8 mouse cellular contexts compared by ENCODE assay signal in genomic region chr13:108215231-108215780, GRCm38 (mm10). TPM values are rescaled to one million over a fixed set of nuclear protein-coding genes. Genes with fewer than 3 reads are reported as not detected.
DNase-seq lines count a peak whose midpoint lies in the region; ATAC-seq and TF ChIP-seq lines count a peak whose summit lies in the region.

No protein-coding gene starts in this region.

- no peaks in the 10 kb centered on the region for H3K9me3 ChIP-seq in lung, embryonic 15.5 days
- H3K9me3 ChIP-seq in embryonic facial prominence, embryonic 11.5 days (replicated peaks; ENCODE audit: control insufficient read depth, low read length): no peaks in the 10 kb centered on the region
- no peaks in the 10 kb centered on the region for H3K9me3 ChIP-seq in intestine, postnatal 0 days (ENCODE audit: control insufficient read depth)

- peak overlapping the region; percentile 69 for H3K4me3 ChIP-seq in lung, embryonic 15.5 days
- peak overlapping the region; percentile 68 for H3K4me3 ChIP-seq in embryonic facial prominence, embryonic 11.5 days (ENCODE audit: low read depth, low read length)
- peak overlapping the region; percentile 88 for H3K4me3 ChIP-seq in intestine, postnatal 0 days (ENCODE audit: low read depth, low read length)

- H3K27me3 ChIP-seq in lung, embryonic 15.5 days: peaks cover 31% of the 10 kb centered on the region
- peaks cover 20% of the 10 kb centered on the region for H3K27me3 ChIP-seq in embryonic facial prominence, embryonic 11.5 days (ENCODE audit: control insufficient read depth, insufficient read depth, low read length)
- H3K27me3 ChIP-seq in intestine, postnatal 0 days (replicated peaks; ENCODE audit: control insufficient read depth, insufficient read depth, low read length): 0 out of 2 replicates have a peak, but pooled peaks cover 4% of the 10 kb centered on the region

- peaks cover 21% of the 10 kb centered on the region for H3K4me1 ChIP-seq in lung, embryonic 15.5 days
- no peaks in the 10 kb centered on the region for H3K4me1 ChIP-seq in embryonic facial prominence, embryonic 11.5 days (ENCODE audit: control insufficient read depth, insufficient read depth, low read length)
- H3K4me1 ChIP-seq in intestine, postnatal 0 days (replicated peaks; ENCODE audit: control insufficient read depth, insufficient read depth, low read length): no peaks in the 10 kb centered on the region

- intact Hi-C loops in left cerebral cortex, postnatal 14 days (cut with DNase I): no loop called here

- no peak overlapping the region for H3K27ac ChIP-seq in lung, embryonic 15.5 days
- no peak overlapping the region for H3K27ac ChIP-seq in embryonic facial prominence, embryonic 11.5 days (replicated peaks; ENCODE audit: low read depth, low read length)
- H3K27ac ChIP-seq in intestine, postnatal 0 days (ENCODE audit: low read depth, low read length): no peak overlapping the region

- H3K36me3 ChIP-seq in lung, embryonic 15.5 days: no peaks in the 10 kb centered on the region
- H3K36me3 ChIP-seq in embryonic facial prominence, embryonic 11.5 days (replicated peaks; ENCODE audit: control insufficient read depth, insufficient read depth, low read depth, low read length): no peaks in the 10 kb centered on the region
- H3K36me3 ChIP-seq in intestine, postnatal 0 days (ENCODE audit: control insufficient read depth, insufficient read depth): no peaks in the 10 kb centered on the region

- no peak for DNase-seq in lung, postnatal 14 days
- DNase-seq in embryonic facial prominence, embryonic 11.5 days (ENCODE audit: low spot score): peak; percentile 33
- peak; percentile 18 for DNase-seq in mesoderm, embryonic 11.5 days (ENCODE audit: low read depth, low spot score)
- DNase-seq in left cerebral cortex, adult 18-20 months (ENCODE audit: low spot score in 2 of 2): no peak
- DNase-seq in left cerebral cortex, postnatal 14 days (ENCODE audit: low spot score in 2 of 2): no peak
- DNase-seq in frontal cortex, postnatal 36 days (ENCODE audit: low spot score in 2 of 2): no peak

- peak overlapping the region; percentile 64 for H3K9ac ChIP-seq in lung, embryonic 15.5 days
- H3K9ac ChIP-seq in embryonic facial prominence, embryonic 11.5 days (replicated peaks; ENCODE audit: low read length): no peak overlapping the region
- no peak overlapping the region for H3K9ac ChIP-seq in intestine, postnatal 0 days (ENCODE audit: low read depth, low read length)

- ATAC-seq in lung, embryonic 15.5 days (ENCODE audit: borderline replicate concordance, extremely low read depth, low FRiP score, low TSS enrichment): no peak
- ATAC-seq in embryonic facial prominence, embryonic 11.5 days (replicated peaks; ENCODE audit: insufficient number of reproducible peaks, low FRiP score, low TSS enrichment, low read depth): no peak
- no peak for ATAC-seq in intestine, postnatal 0 days

- WGBS in lung, embryonic 15.5 days: 2% methylated on average over 12 of the region's 12 CpGs
- WGBS in embryonic facial prominence, embryonic 11.5 days: 4% methylated on average over 12 of the region's 12 CpGs
- 2% methylated on average over 12 of the region's 12 CpGs for WGBS in intestine, postnatal 0 days

- H3K4me2 ChIP-seq in lung, embryonic 15.5 days: peak overlapping the region; percentile 98
- H3K4me2 ChIP-seq in embryonic facial prominence, embryonic 11.5 days (ENCODE audit: low read depth, low read length): peak overlapping the region; percentile 100
- peak overlapping the region; percentile 99 for H3K4me2 ChIP-seq in intestine, postnatal 0 days (replicated peaks; ENCODE audit: low read depth)

- TF ChIP-seq CTCF in intestine, postnatal 0 days (IDR thresholded peaks at IDR 0.05; ENCODE audit: low read depth): no peak

RNA-seq across cellular contexts. Expression of gene Elovl7, which starts 1.1 kb away (rescaled TPM):
- polyA plus RNA-seq in lung, embryonic 15.5 days (2015; fragmentation: Nextera tagmentation; extraction: Ambion mirVana): 10.2 and 11.5 TPM in 2 replicates
- 1.8 and 1.9 TPM in 2 replicates for polyA plus RNA-seq in embryonic facial prominence, embryonic 11.5 days (2014; fragmentation: Nextera tagmentation; extraction: Ambion mirVana)
- 9.9 and 10.8 TPM in 2 replicates for polyA plus RNA-seq in intestine, postnatal 0 days (2015; fragmentation: Nextera tagmentation; extraction: Ambion mirVana)
- total RNA-seq in left cerebral cortex, adult 18-20 months (2021): 1 to 10 TPM; 5.9 to 6.0 TPM
- 10 to 100 TPM in 1 of 2 experiments, 1 to 10 TPM in 1; 7.4 to 10.5 TPM for total RNA-seq in left cerebral cortex, postnatal 14 days (2021)

RNA-seq across cellular contexts. Expression of gene Ercc8, which starts 56.8 kb away (rescaled TPM):
- 16.5 and 17.4 TPM in 2 replicates for polyA plus RNA-seq in lung, embryonic 15.5 days (2015; fragmentation: Nextera tagmentation; extraction: Ambion mirVana)
- polyA plus RNA-seq in embryonic facial prominence, embryonic 11.5 days (2014; fragmentation: Nextera tagmentation; extraction: Ambion mirVana): 24.2 and 25.7 TPM in 2 replicates
- 6.8 and 8.0 TPM in 2 replicates for polyA plus RNA-seq in intestine, postnatal 0 days (2015; fragmentation: Nextera tagmentation; extraction: Ambion mirVana)
- 10 to 100 TPM; 15.2 to 16.0 TPM for total RNA-seq in left cerebral cortex, adult 18-20 months (2021)
- 10 to 100 TPM; 19.9 to 24.0 TPM for total RNA-seq in left cerebral cortex, postnatal 14 days (2021)

RNA-seq across cellular contexts. Expression of gene Ndufaf2, which starts 56.9 kb away (rescaled TPM):
- polyA plus RNA-seq in lung, embryonic 15.5 days (2015; fragmentation: Nextera tagmentation; extraction: Ambion mirVana): 62.1 and 64.5 TPM in 2 replicates
- polyA plus RNA-seq in embryonic facial prominence, embryonic 11.5 days (2014; fragmentation: Nextera tagmentation; extraction: Ambion mirVana): 99.9 and 112 TPM in 2 replicates
- 39.2 and 39.4 TPM in 2 replicates for polyA plus RNA-seq in intestine, postnatal 0 days (2015; fragmentation: Nextera tagmentation; extraction: Ambion mirVana)
- 10 to 100 TPM; 24.0 to 25.2 TPM for total RNA-seq in left cerebral cortex, adult 18-20 months (2021)
- total RNA-seq in left cerebral cortex, postnatal 14 days (2021): 10 to 100 TPM; 20.3 to 22.0 TPM

Comparison
In these comparisons a context has a peak if more than half of its experiments do, and no peak if none do; other contexts are left out.
1. DNase-seq: peak in embryonic facial prominence, embryonic 11.5 days (single experiment) and mesoderm, embryonic 11.5 days (single experiment); none in lung, postnatal 14 days (single experiment), left cerebral cortex, adult 18-20 months (0 of 2), left cerebral cortex, postnatal 14 days (0 of 2) and frontal cortex, postnatal 36 days (0 of 2).
2. Peak in every context shown above with its lines, with median percentiles within 50 percentile points of each other: H3K4me2 ChIP-seq and H3K4me3 ChIP-seq.